Mouse (Mus musculus) kidney, adult 2 months (tissue): Measurements from ENCODE around the gene Gsg1l. TPM values are rescaled to one million over a fixed set of nuclear protein-coding genes. Genes with fewer than 3 reads are reported as not detected.

Experiments
- DNase-seq: peaks from one replicate; pipeline ENCODE4 v3.0.0; 2021
- H3K27ac ChIP-seq: fragments of 200-500 bp; 2 replicates; pipeline ENCODE4 v1.5.1; 2012; ENCODE audit warnings: low read depth, low read length, control low read depth, inconsistent platforms; ENCODE audit not compliant: insufficient read depth
- H3K27me3 ChIP-seq: fragments of 200-500 bp; replicated peaks from 2 replicates; pipeline ENCODE4 v1.6.1; 2012; ENCODE audit warnings: mild to moderate bottlenecking, moderate library complexity, low read length, inconsistent platforms; ENCODE audit not compliant: control insufficient read depth, insufficient read depth
- H3K36me3 ChIP-seq: fragments of 200-500 bp; 2 replicates; pipeline ENCODE4 v1.6.1; 2012; ENCODE audit warnings: mild to moderate bottlenecking, moderate library complexity, low read length, inconsistent platforms; ENCODE audit not compliant: control insufficient read depth, insufficient read depth
- H3K4me1 ChIP-seq: fragments of 200-500 bp; 2 replicates; pipeline ENCODE4 v1.6.1; 2011; ENCODE audit warnings: low read length; ENCODE audit not compliant: control insufficient read depth, insufficient read depth
- H3K4me3 ChIP-seq: fragments of 200-500 bp; 2 replicates; pipeline ENCODE4 v1.5.1; 2011; ENCODE audit warnings: mild to moderate bottlenecking, low read depth, low read length, control low read depth; ENCODE audit not compliant: insufficient read depth
- CTCF ChIP-seq: fragments of 200-500 bp; conservative IDR thresholded peaks from 2 replicates; pipeline ENCODE4 v1.5.1; 2011; ENCODE audit warnings: low read depth, mild to moderate bottlenecking, control low read depth, low read length, moderate library complexity, mixed read lengths; ENCODE audit not compliant: insufficient read depth, insufficient read length
- POLR2A ChIP-seq: fragments of 200-500 bp; IDR thresholded peaks from one replicate; pipeline ENCODE4 v1.6.1; 2011; ENCODE audit warnings: low read depth, low read length, control low read depth
- WGBS: fragments of 180-500 bp; shearing (Covaris S2); methylation state at CpG from one replicate; pipeline ENCODE4 v1.1.7; 2018; 5-methylcytosine and 5-hydroxymethylcytosine counted together
- polyA plus RNA-seq: library from polyadenylated mRNA; depleted of rRNA; stranded (reverse); fragments of >200 nt; gene quantifications from 2 replicates; pipeline ENCODE4 v1.2.3, GENCODE M21; 2012

Gene Gsg1l
- polyA plus RNA-seq, 1 experiment = 0.33 TPM

- TF ChIP-seq POLR2A = no peak
- no peak for TF ChIP-seq CTCF
- no peaks in the 10 kb centered on the region for H3K36me3 ChIP-seq
- no peak for DNase-seq
Observed at GRCm38 (mm10) chr7:125987117-125987516, 95.1 kb downstream of the Gsg1l start.

GRCm38 (mm10) chr7:125985565-125985964 lies 96.6 kb downstream of the Gsg1l start:
- no peak for DNase-seq
- H3K36me3 ChIP-seq = no peaks in the 10 kb centered on the region
- H3K4me3 ChIP-seq = no peak overlapping the region
- TF ChIP-seq POLR2A (no peak), CTCF (no peak)
- H3K4me1 ChIP-seq = no peaks in the 10 kb centered on the region
- WGBS = 63% methylated on average over 10 of the region's 10 CpGs
- no peaks in the 10 kb centered on the region for H3K27me3 ChIP-seq
- H3K27ac ChIP-seq = no peak overlapping the region

More at GRCm38 (mm10) chr7:125987117-125987516, 95.1 kb downstream of the Gsg1l start:
- no peak overlapping the region for H3K27ac ChIP-seq
- no peak overlapping the region for H3K4me3 ChIP-seq
- H3K27me3 ChIP-seq = no peaks in the 10 kb centered on the region
- WGBS = 89% methylated on average over 3 of the region's 3 CpGs
- H3K4me1 ChIP-seq = no peaks in the 10 kb centered on the region

GRCm38 (mm10) chr7:125983902-125984841 lies 98.0 kb downstream of the Gsg1l start:
- TF ChIP-seq CTCF (no peak), POLR2A (no peak)
- 51% methylated on average over 12 of the region's 12 CpGs for WGBS
- no peaks in the 10 kb centered on the region for H3K4me1 ChIP-seq

GRCm38 (mm10) chr7:125979591-125979990 lies 102.6 kb downstream of the Gsg1l start:
- Histone ChIP-seq H3K36me3 (no peaks in the 10 kb centered on the region), H3K4me1 (no peaks in the 10 kb centered on the region), H3K27ac (no peak overlapping the region), H3K27me3 (no peaks in the 10 kb centered on the region), H3K4me3 (no peak overlapping the region)
- WGBS = 64% methylated on average over 8 of the region's 8 CpGs
- TF ChIP-seq POLR2A (no peak), CTCF (no peak)
- DNase-seq = no peak

More at GRCm38 (mm10) chr7:125983902-125984841, 98.0 kb downstream of the Gsg1l start:
- Histone ChIP-seq H3K36me3 (no peaks in the 10 kb centered on the region), H3K27me3 (no peaks in the 10 kb centered on the region), H3K27ac (no peak overlapping the region), H3K4me3 (no peak overlapping the region)
- no peak for DNase-seq

GRCm38 (mm10) chr7:125976695-125977094 lies 105.5 kb downstream of the Gsg1l start:
- WGBS = 83% methylated on average over 9 of the region's 9 CpGs
- Histone ChIP-seq H3K4me3 (no peak overlapping the region), H3K27me3 (no peaks in the 10 kb centered on the region), H3K27ac (no peak overlapping the region), H3K4me1 (no peaks in the 10 kb centered on the region), H3K36me3 (no peaks in the 10 kb centered on the region)
- TF ChIP-seq POLR2A (no peak), CTCF (no peak)
- DNase-seq = no peak

- 82% methylated on average over 6 of the region's 6 CpGs for WGBS
- H3K36me3 ChIP-seq = no peaks in the 10 kb centered on the region
- no peak overlapping the region for H3K4me3 ChIP-seq
- no peaks in the 10 kb centered on the region for H3K27me3 ChIP-seq
- no peaks in the 10 kb centered on the region for H3K4me1 ChIP-seq
- H3K27ac ChIP-seq = no peak overlapping the region
- no peak for DNase-seq
- TF ChIP-seq CTCF (no peak), POLR2A (no peak)
Observed at GRCm38 (mm10) chr7:125975414-125975813, 106.8 kb downstream of the Gsg1l start.

GRCm38 (mm10) chr7:125973874-125974273 lies 108.3 kb downstream of the Gsg1l start:
- DNase-seq = no peak
- no peak overlapping the region for H3K27ac ChIP-seq
- WGBS = 55% methylated on average over 4 of the region's 4 CpGs

More at GRCm38 (mm10) chr7:125973874-125974273, 108.3 kb downstream of the Gsg1l start:
- Histone ChIP-seq H3K4me1 (no peaks in the 10 kb centered on the region), H3K27me3 (no peaks in the 10 kb centered on the region), H3K4me3 (no peak overlapping the region), H3K36me3 (no peaks in the 10 kb centered on the region)
- TF ChIP-seq CTCF = no peak
- TF ChIP-seq POLR2A = no peak
